ENCODE assay signal across 14 mouse cellular contexts in genomic region chr17:93306121-93306520, GRCm38 (mm10).
DNase-seq lines count a peak whose midpoint lies in the region; ATAC-seq and TF ChIP-seq lines count a peak whose summit lies in the region.
"Had no signal": no experiment of that assay in that cellular context is flagged by ENCODE, and none has a peak within 500 bp of the region (broad histone marks: within the 10 kb centered on the region; RNA-seq: fewer than 3 reads in every experiment).

No protein-coding gene starts in this region.

- no peak overlapping the region for H3K4me3 ChIP-seq in hindbrain, embryonic 11.5 days (ENCODE audit: low read depth, low read length)
- H3K4me3 ChIP-seq in hindbrain, embryonic 14.5 days (replicated peaks; ENCODE audit: low read length): no peak overlapping the region
- H3K4me3 ChIP-seq in lung, postnatal 0 days (ENCODE audit: low read depth, low read length): no peak overlapping the region
- no peak overlapping the region for H3K4me3 ChIP-seq in ES-E14 (ENCODE audit: insufficient read depth in 1 of 2, low read depth in 1 of 2, low read length in 2 of 2, poor library complexity in 1 of 2, severe bottlenecking in 1 of 2)
- H3K4me3 ChIP-seq: intestine, embryonic 15.5 days; myocyte had no signal

- peaks cover 3% of the 10 kb centered on the region; the same call in 1 of the 2 replicates for H3K27me3 ChIP-seq in hindbrain, embryonic 11.5 days (ENCODE audit: control insufficient read depth, insufficient read depth, low read length)
- no peaks in the 10 kb centered on the region for H3K27me3 ChIP-seq in hindbrain, embryonic 14.5 days (ENCODE audit: control insufficient read depth, insufficient read depth, low read length)
- no peaks in the 10 kb centered on the region for H3K27me3 ChIP-seq in lung, postnatal 0 days (replicated peaks; ENCODE audit: insufficient read depth, low read length)
- H3K27me3 ChIP-seq: CH12.LX; intestine, embryonic 15.5 days had no signal

- ATAC-seq in hindbrain, embryonic 11.5 days (ENCODE audit: low FRiP score): peak; percentile 45; the same call in 1 of the 2 replicates
- ATAC-seq in hindbrain, embryonic 14.5 days (ENCODE audit: low FRiP score): no peak
- ATAC-seq in lung, postnatal 0 days: no peak
- ATAC-seq: intestine, embryonic 15.5 days had no signal

- no peaks in the 10 kb centered on the region for H3K4me1 ChIP-seq in hindbrain, embryonic 11.5 days (replicated peaks; ENCODE audit: control insufficient read depth, insufficient read depth, low read length)
- H3K4me1 ChIP-seq in hindbrain, embryonic 14.5 days (replicated peaks; ENCODE audit: control insufficient read depth, insufficient read depth, low read length): 0 out of 2 replicates have a peak, but pooled peaks cover under 1% of the 10 kb centered on the region
- H3K4me1 ChIP-seq in lung, postnatal 0 days (ENCODE audit: insufficient read depth, low read depth, low read length): no peaks in the 10 kb centered on the region
- no peaks in the 10 kb centered on the region for H3K4me1 ChIP-seq in ES-E14 (ENCODE audit: control insufficient read depth in 2 of 2, insufficient read depth in 2 of 2, low read length in 2 of 2, poor library complexity in 1 of 2)
- H3K4me1 ChIP-seq: intestine, embryonic 15.5 days had no signal

- peak; percentile 47 for TF ChIP-seq CTCF in lung, postnatal 0 days (IDR thresholded peaks at IDR 0.05)

- H3K9me3 ChIP-seq in hindbrain, embryonic 11.5 days (ENCODE audit: control insufficient read depth, low read length): no peaks in the 10 kb centered on the region
- H3K9me3 ChIP-seq in hindbrain, embryonic 14.5 days (ENCODE audit: control insufficient read depth, low read length): no peaks in the 10 kb centered on the region
- H3K9me3 ChIP-seq in lung, postnatal 0 days (ENCODE audit: low read length): no peaks in the 10 kb centered on the region
- H3K9me3 ChIP-seq in ES-E14 (ENCODE audit: control insufficient read depth, insufficient read depth, low read depth, low read length): no peaks in the 10 kb centered on the region
- H3K9me3 ChIP-seq: intestine, embryonic 15.5 days had no signal

- no peak overlapping the region for H3K27ac ChIP-seq in hindbrain, embryonic 11.5 days (ENCODE audit: low read depth, low read length)
- no peak overlapping the region for H3K27ac ChIP-seq in hindbrain, embryonic 14.5 days
- no peak overlapping the region for H3K27ac ChIP-seq in lung, postnatal 0 days (ENCODE audit: low read length)
- H3K27ac ChIP-seq in ES-E14 (ENCODE audit: insufficient read depth, low read depth, low read length, poor library complexity, severe bottlenecking): no peak overlapping the region
- H3K27ac ChIP-seq: intestine, embryonic 15.5 days had no signal

- DNase-seq in hindbrain, embryonic 11.5 days (ENCODE audit: low spot score): peak; percentile 28
- DNase-seq in hindbrain, embryonic 14.5 days (ENCODE audit: low spot score): no peak
- no peak for DNase-seq in lung, postnatal 0 days (ENCODE audit: low spot score)
- no peak for DNase-seq in lung, postnatal 14 days
- peak; percentile 36 for DNase-seq in ES-E14 (ENCODE audit: low read depth, low spot score)
- peak; percentile 25 for DNase-seq in adrenal gland, postnatal 25 days
- DNase-seq in spleen, postnatal 14 days (ENCODE audit: low spot score in 2 of 2): no peak
- DNase-seq in gastrocnemius, adult 18-20 months (ENCODE audit: low spot score): no peak
- DNase-seq: heart, adult 18-20 months; heart, postnatal 10 days; spleen, adult 18-20 months had no signal

- no peak for TF ChIP-seq EP300 in lung, postnatal 0 days (IDR thresholded peaks at IDR 0.05)

- no peaks in the 10 kb centered on the region for H3K36me3 ChIP-seq in hindbrain, embryonic 11.5 days (ENCODE audit: control insufficient read depth, insufficient read depth, low read length)
- H3K36me3 ChIP-seq in hindbrain, embryonic 14.5 days (replicated peaks; ENCODE audit: control insufficient read depth, insufficient read depth): no peaks in the 10 kb centered on the region
- H3K36me3 ChIP-seq in lung, postnatal 0 days (ENCODE audit: insufficient read depth, low read length): no peaks in the 10 kb centered on the region
- no peaks in the 10 kb centered on the region for H3K36me3 ChIP-seq in ES-E14 (ENCODE audit: control insufficient read depth, insufficient read depth, low read length, poor library complexity, severe bottlenecking)
- H3K36me3 ChIP-seq: intestine, embryonic 15.5 days had no signal

- in situ Hi-C loops in ES-E14 (cut with MboI; ENCODE audit: low sequenced_read_pairs in 2 of 2, unreplicated experiment in 2 of 2): no loop called here

- WGBS in hindbrain, embryonic 11.5 days: 13% methylated on average over 1 of the region's 1 CpGs
- WGBS in hindbrain, embryonic 14.5 days: 4% methylated on average over 1 of the region's 1 CpGs
- WGBS in lung, postnatal 0 days: 0% methylated on average over 1 of the region's 1 CpGs

- no peak overlapping the region for H3K9ac ChIP-seq in hindbrain, embryonic 11.5 days (ENCODE audit: low read depth, low read length)
- H3K9ac ChIP-seq in hindbrain, embryonic 14.5 days: no peak overlapping the region
- H3K9ac ChIP-seq in lung, postnatal 0 days (replicated peaks; ENCODE audit: low read depth): no peak overlapping the region
- no peak overlapping the region for H3K9ac ChIP-seq in ES-E14 (ENCODE audit: insufficient read depth, low read depth, low read length, poor library complexity, severe bottlenecking)
- H3K9ac ChIP-seq: intestine, embryonic 15.5 days had no signal

- H3K4me2 ChIP-seq in hindbrain, embryonic 11.5 days (replicated peaks; ENCODE audit: low read depth, low read length): no peak overlapping the region
- no peak overlapping the region for H3K4me2 ChIP-seq in hindbrain, embryonic 14.5 days (replicated peaks)
- H3K4me2 ChIP-seq in lung, postnatal 0 days (replicated peaks; ENCODE audit: low read depth, low read length): no peak overlapping the region
- H3K4me2 ChIP-seq: intestine, embryonic 15.5 days had no signal

TF ChIP-seq in ES-E14, 5 proteins besides CTCF, POLR2A, EP300 and RAD21:
- TF ChIP-seq MAFK (IDR thresholded peaks at IDR 0.05; ENCODE audit: insufficient read depth, low read depth, low read length) (peak; percentile 57; the same call in 1 of the 2 replicates), ZC3H11A (IDR thresholded peaks at IDR 0.05; ENCODE audit: borderline replicate concordance, low read depth, low read length) (no peak)

Comparison
In these comparisons a context has a peak if more than half of its experiments do, and no peak if none do; other contexts are left out.
1. DNase-seq: peak in hindbrain, embryonic 11.5 days (single experiment), ES-E14 (single experiment) and adrenal gland, postnatal 25 days (single experiment); none in hindbrain, embryonic 14.5 days (single experiment), lung, postnatal 0 days (single experiment), lung, postnatal 14 days (single experiment), spleen, postnatal 14 days (0 of 2) and gastrocnemius, adult 18-20 months (single experiment).